10 mouse cellular contexts compared by ENCODE assay signal in the genomic region with DNA sequence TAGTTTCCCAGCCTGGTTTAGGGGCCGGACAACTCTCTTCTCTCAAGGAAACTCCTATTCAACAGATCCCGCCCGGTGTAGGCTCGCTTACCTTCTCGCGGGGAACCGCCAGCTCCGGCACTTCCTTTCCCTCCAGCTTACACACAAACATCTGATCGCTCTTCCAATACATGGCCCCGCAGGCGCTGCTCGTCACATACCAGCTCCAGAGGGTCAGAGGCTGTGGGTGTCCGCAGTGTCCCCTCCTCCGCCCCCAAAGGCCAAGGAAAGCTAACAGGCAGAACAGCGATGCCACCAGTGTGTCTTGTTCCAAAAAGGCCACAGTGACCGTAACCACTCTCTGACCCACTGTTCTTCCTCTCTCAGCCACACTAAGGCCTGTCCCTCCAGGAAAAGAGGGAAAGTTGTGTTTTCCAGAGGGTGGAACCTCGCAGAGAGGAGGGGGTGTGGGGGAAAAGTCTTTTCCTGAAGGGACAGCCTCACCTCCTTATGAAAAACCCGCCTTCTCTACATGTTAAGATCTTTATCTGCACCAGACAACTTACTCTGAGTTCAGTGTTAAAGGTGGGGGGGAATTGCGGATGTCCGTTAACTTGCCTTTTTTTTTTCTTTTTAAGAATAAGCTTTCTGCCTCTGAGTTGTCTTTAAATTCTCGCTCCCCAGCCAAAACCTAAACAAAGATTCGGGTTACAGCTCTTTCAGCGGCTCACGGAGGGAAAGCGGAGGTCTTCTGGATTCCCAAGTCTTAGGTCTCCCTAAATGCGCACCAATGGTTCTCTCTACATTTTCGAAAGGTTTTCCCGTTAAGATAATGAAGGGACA. TPM values are rescaled to one million over a fixed set of nuclear protein-coding genes. Genes with fewer than 3 reads are reported as not detected.
DNase-seq lines count a peak whose midpoint lies in the region; ATAC-seq and TF ChIP-seq lines count a peak whose summit lies in the region.
"Had no signal": no experiment of that assay in that cellular context is flagged by ENCODE, and none has a peak within 500 bp of the region (broad histone marks: within the 10 kb centered on the region; RNA-seq: fewer than 3 reads in every experiment).

Gene Lhx8, minus strand, starts transcription at position 479 of the 822 bp plus-strand sequence.

- 6% methylated on average over 28 of the region's 28 CpGs for WGBS in kidney, adult 2 months
- under 1% methylated on average over 28 of the region's 28 CpGs for WGBS in heart, embryonic 13.5 days
- WGBS in small intestine, adult 2 months: 5% methylated on average over 28 of the region's 28 CpGs

- H3K4me2 ChIP-seq in heart, embryonic 13.5 days: peak within 1 kb of the TSS; percentile 80

- TF ChIP-seq POLR2A in kidney, adult 2 months (IDR thresholded peaks at IDR 0.05; ENCODE audit: low read depth, low read length): no peak
- no peak for TF ChIP-seq POLR2A in small intestine, adult 2 months (IDR thresholded peaks at IDR 0.05; ENCODE audit: low read depth, low read length)

- TF ChIP-seq CTCF in kidney, adult 2 months (conservative IDR thresholded peaks at IDR 0.05; ENCODE audit: insufficient read depth, insufficient read length, low read depth, low read length): no peak
- TF ChIP-seq CTCF in small intestine, adult 2 months (IDR thresholded peaks at IDR 0.05; ENCODE audit: extremely low read depth, insufficient read length, insufficient replicate concordance, low read depth, low read length): no peak

- H3K36me3 ChIP-seq in kidney, adult 2 months (ENCODE audit: control insufficient read depth, insufficient read depth, low read length): no peaks in the 10 kb centered on the region
- no peaks in the 10 kb centered on the region for H3K36me3 ChIP-seq in heart, embryonic 13.5 days
- no peaks in the 10 kb centered on the region for H3K36me3 ChIP-seq in small intestine, adult 2 months (ENCODE audit: control insufficient read depth, insufficient read depth, low read length)

- H3K4me1 ChIP-seq in kidney, adult 2 months (ENCODE audit: control insufficient read depth, insufficient read depth, low read length): peaks cover 6% of the 10 kb centered on the region; the same call in 1 of the 2 replicates
- no peaks in the 10 kb centered on the region for H3K4me1 ChIP-seq in brown adipose tissue, adult 24 weeks (ENCODE audit: control insufficient read depth, insufficient read depth, insufficient read length, low read length)
- peaks cover 43% of the 10 kb centered on the region for H3K4me1 ChIP-seq in heart, embryonic 13.5 days
- H3K4me1 ChIP-seq in small intestine, adult 2 months (ENCODE audit: control insufficient read depth, insufficient read depth, insufficient read length, low read length): peaks cover 3% of the 10 kb centered on the region

- no peak within 1 kb of the TSS for H3K27ac ChIP-seq in kidney, adult 2 months (ENCODE audit: insufficient read depth, low read depth, low read length)
- H3K27ac ChIP-seq in brown adipose tissue, adult 24 weeks (replicated peaks; ENCODE audit: low read depth, low read length): peak within 1 kb of the TSS; percentile 79
- H3K27ac ChIP-seq in heart, embryonic 13.5 days (replicated peaks): no peak within 1 kb of the TSS
- no peak within 1 kb of the TSS for H3K27ac ChIP-seq in small intestine, adult 2 months (ENCODE audit: insufficient read depth, low read depth, low read length)
- H3K27ac ChIP-seq: heart, adult 2 months had no signal

- H3K27me3 ChIP-seq in kidney, adult 2 months (replicated peaks; ENCODE audit: control insufficient read depth, insufficient read depth, low read length): peaks cover 21% of the 10 kb centered on the region
- H3K27me3 ChIP-seq in heart, embryonic 13.5 days (replicated peaks): peaks cover 95% of the 10 kb centered on the region
- H3K27me3 ChIP-seq in small intestine, adult 2 months (ENCODE audit: control insufficient read depth, insufficient read depth, low read length): peaks cover 77% of the 10 kb centered on the region

- peak; percentile 25 for DNase-seq in kidney, adult 2 months
- DNase-seq in kidney, postnatal 14 days: no peak
- DNase-seq in kidney, postnatal 10 days: peak; percentile 25
- DNase-seq in spleen, adult 12 weeks (ENCODE audit: low spot score): no peak
- DNase-seq in right cerebral cortex, postnatal 10 days (ENCODE audit: low spot score in 2 of 2): no peak

- ATAC-seq in heart, embryonic 13.5 days (ENCODE audit: extremely low read depth, insufficient number of reproducible peaks, low FRiP score, low TSS enrichment): no peak

- no peak within 1 kb of the TSS for H3K9ac ChIP-seq in heart, embryonic 13.5 days

- H3K9me3 ChIP-seq in heart, embryonic 13.5 days: no peaks in the 10 kb centered on the region

- no peak within 1 kb of the TSS for H3K4me3 ChIP-seq in kidney, adult 2 months (ENCODE audit: insufficient read depth, low read depth, low read length)
- peak within 1 kb of the TSS; percentile 64 for H3K4me3 ChIP-seq in brown adipose tissue, adult 24 weeks (ENCODE audit: insufficient read depth, low read depth, low read length)
- peak within 1 kb of the TSS; percentile 53 for H3K4me3 ChIP-seq in heart, embryonic 13.5 days
- 0 out of 2 replicates have a peak within 1 kb of the TSS, but pooled peaks have one; percentile 49 for H3K4me3 ChIP-seq in small intestine, adult 2 months (ENCODE audit: low read depth, low read length)
- H3K4me3 ChIP-seq: heart, adult 2 months had no signal

RNA-seq across cellular contexts. Expression of gene Lhx8, which starts in this region (rescaled TPM):
- 0.27 TPM in 1 of 2 replicates, not detected in the other for polyA plus RNA-seq in kidney, adult 2 months (2012; rRNA removed)
- 1.5 and 2.8 TPM in 2 replicates for polyA plus RNA-seq in brown adipose tissue, adult 24 weeks (2012; ENCODE audit: insufficient read depth, insufficient read length, missing spikeins)
- 0.11 and 0.18 TPM in 2 replicates for polyA plus RNA-seq in heart, embryonic 13.5 days (2015; fragmentation: Nextera tagmentation; extraction: Ambion mirVana)
- polyA plus RNA-seq in small intestine, adult 2 months (2012; rRNA removed): not detected in 2 replicates
- polyA plus RNA-seq: spleen, adult 2 months had no signal

Comparison
In these comparisons a context has a peak if more than half of its experiments do, and no peak if none do; other contexts are left out.
1. Peak in DNase-seq in kidney, adult 2 months; RNA of the gene not detected or under 1 TPM.